Mouse (Mus musculus): Measurements from ENCODE around the gene Lhx9. TPM values are rescaled to one million over a fixed set of nuclear protein-coding genes. Genes with fewer than 3 reads are reported as not detected.
A peak's percentile ranks its signal among the peaks of the same experiment; 100 is the strongest.

The Lhx9 gene
- polyA plus RNA-seq, 1 experiment from 2014 or later: 17.0 TPM

- H3K4me2 ChIP-seq (ENCODE audit: low read length): peak overlapping the region; percentile 52
- peak overlapping the region; percentile 36 for H3K9ac ChIP-seq (replicated peaks; ENCODE audit: low read depth, low read length)
- peak; percentile 32 for ATAC-seq
- H3K27ac ChIP-seq (ENCODE audit: low read length): no peak overlapping the region; the same call in 1 of the 2 replicates
- H3K9me3 ChIP-seq (ENCODE audit: control insufficient read depth, low read length): no peaks in the 10 kb centered on the region
- peak overlapping the region; percentile 43 for H3K4me3 ChIP-seq (replicated peaks; ENCODE audit: low read length)
- under 1% methylated on average over 16 of the region's 16 CpGs for WGBS
- H3K36me3 ChIP-seq (ENCODE audit: control insufficient read depth, insufficient read depth): no peaks in the 10 kb centered on the region
- peaks cover 31% of the 10 kb centered on the region for H3K4me1 ChIP-seq (replicated peaks; ENCODE audit: control insufficient read depth, insufficient read depth, low read length)
- H3K27me3 ChIP-seq (replicated peaks; ENCODE audit: control insufficient read depth, insufficient read depth, low read length): peaks cover 27% of the 10 kb centered on the region
Observed at GRCm38 (mm10) chr1:138848026-138848425, 351 bp downstream of the Lhx9 start.

GRCm38 (mm10) chr1:138847146-138847545, 1.2 kb downstream of the Lhx9 start:
- peaks cover 35% of the 10 kb centered on the region for H3K4me1 ChIP-seq (replicated peaks; ENCODE audit: control insufficient read depth, insufficient read depth, low read length)
- H3K9me3 ChIP-seq (ENCODE audit: control insufficient read depth, low read length): no peaks in the 10 kb centered on the region
- H3K9ac ChIP-seq (replicated peaks; ENCODE audit: low read depth, low read length): peak overlapping the region; percentile 12
- no peak overlapping the region for H3K27ac ChIP-seq (ENCODE audit: low read length)
- H3K4me3 ChIP-seq (replicated peaks; ENCODE audit: low read length): peak overlapping the region; percentile 37
- WGBS: 0% methylated on average over 21 of the region's 21 CpGs
- no peak for ATAC-seq
- H3K36me3 ChIP-seq (ENCODE audit: control insufficient read depth, insufficient read depth): no peaks in the 10 kb centered on the region
- peak overlapping the region; percentile 49 for H3K4me2 ChIP-seq (ENCODE audit: low read length)
- peaks cover 27% of the 10 kb centered on the region for H3K27me3 ChIP-seq (replicated peaks; ENCODE audit: control insufficient read depth, insufficient read depth, low read length)

DNA sequence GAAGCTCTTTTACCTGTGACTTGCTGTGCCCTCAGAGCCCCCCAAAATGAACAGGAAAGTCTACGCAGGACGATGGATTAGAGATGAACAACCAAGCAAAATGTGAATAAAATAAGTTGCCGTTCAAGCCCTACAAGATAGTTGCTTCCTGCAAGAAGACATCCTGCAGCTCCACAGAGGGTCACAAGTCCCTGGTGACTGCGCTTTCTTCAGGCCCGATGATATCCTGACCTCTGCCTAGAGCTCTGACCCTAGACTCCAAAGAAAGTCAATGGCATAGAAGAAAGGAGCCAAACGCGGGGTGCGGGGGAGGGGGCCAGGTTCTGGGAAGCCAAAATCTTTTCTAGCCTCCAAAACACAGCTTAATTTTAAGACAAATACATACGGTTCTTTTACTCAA, 1.8 kb downstream of the Lhx9 start:
- no peak overlapping the region for H3K27ac ChIP-seq (ENCODE audit: low read length)
- peaks cover 27% of the 10 kb centered on the region for H3K27me3 ChIP-seq (replicated peaks; ENCODE audit: control insufficient read depth, insufficient read depth, low read length)
- peaks cover 40% of the 10 kb centered on the region for H3K4me1 ChIP-seq (replicated peaks; ENCODE audit: control insufficient read depth, insufficient read depth, low read length)
- no peak overlapping the region; the same call in 1 of the 2 replicates for H3K9ac ChIP-seq (replicated peaks; ENCODE audit: low read depth, low read length)
- WGBS: 11% methylated on average over 9 of the region's 9 CpGs
- H3K36me3 ChIP-seq (ENCODE audit: control insufficient read depth, insufficient read depth): no peaks in the 10 kb centered on the region
- H3K4me2 ChIP-seq (ENCODE audit: low read length): peak overlapping the region; percentile 7; the same call in 1 of the 2 replicates
- ATAC-seq: no peak
- H3K9me3 ChIP-seq (ENCODE audit: control insufficient read depth, low read length): no peaks in the 10 kb centered on the region
- H3K4me3 ChIP-seq (replicated peaks; ENCODE audit: low read length): peak overlapping the region; percentile 0; the same call in 1 of the 2 replicates

- peaks cover 45% of the 10 kb centered on the region for H3K4me1 ChIP-seq (replicated peaks; ENCODE audit: control insufficient read depth, insufficient read depth, low read length)
- WGBS: 14% methylated on average over 12 of the region's 12 CpGs
- H3K27me3 ChIP-seq (replicated peaks; ENCODE audit: control insufficient read depth, insufficient read depth, low read length): peaks cover 27% of the 10 kb centered on the region
- no peak for ATAC-seq
- H3K4me2 ChIP-seq (ENCODE audit: low read length): peak overlapping the region; percentile 12; the same call in 1 of the 2 replicates
- H3K4me3 ChIP-seq (replicated peaks; ENCODE audit: low read length): peak overlapping the region; percentile 5; the same call in 1 of the 2 replicates
- H3K36me3 ChIP-seq (ENCODE audit: control insufficient read depth, insufficient read depth): no peaks in the 10 kb centered on the region
- no peaks in the 10 kb centered on the region for H3K9me3 ChIP-seq (ENCODE audit: control insufficient read depth, low read length)
- no peak overlapping the region; the same call in 1 of the 2 replicates for H3K9ac ChIP-seq (replicated peaks; ENCODE audit: low read depth, low read length)
- no peak overlapping the region for H3K27ac ChIP-seq (ENCODE audit: low read length)
Observed at GRCm38 (mm10) chr1:138846131-138846530, 2.2 kb downstream of the Lhx9 start.

DNA sequence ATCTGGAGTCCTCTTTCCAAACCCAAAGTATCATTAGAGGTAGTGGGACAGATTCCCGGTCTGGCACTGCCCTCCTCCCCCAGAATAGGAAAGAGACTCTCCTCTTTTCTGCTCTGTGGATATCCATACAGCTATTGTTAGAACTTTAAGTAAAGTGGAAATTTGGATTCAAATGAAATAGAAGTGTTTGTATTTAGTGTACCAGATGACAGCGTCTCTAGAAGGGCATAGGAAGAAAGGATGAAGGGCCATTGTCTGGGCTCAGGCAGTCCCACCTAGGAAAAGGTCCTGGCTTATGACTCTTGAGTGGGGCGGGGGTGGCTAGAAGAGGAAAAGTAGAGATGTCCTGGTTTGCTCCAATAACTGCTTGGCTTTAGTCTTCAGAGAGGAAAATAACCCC, 2.9 kb downstream of the Lhx9 start:
- Histone ChIP-seq H3K9ac (replicated peaks; ENCODE audit: low read depth, low read length) (no peak overlapping the region), H3K27me3 (replicated peaks; ENCODE audit: control insufficient read depth, insufficient read depth, low read length) (peaks cover 27% of the 10 kb centered on the region), H3K4me2 (ENCODE audit: low read length) (no peak overlapping the region; the same call in 1 of the 2 replicates), H3K36me3 (ENCODE audit: control insufficient read depth, insufficient read depth) (no peaks in the 10 kb centered on the region), H3K4me1 (replicated peaks; ENCODE audit: control insufficient read depth, insufficient read depth, low read length) (peaks cover 48% of the 10 kb centered on the region), H3K9me3 (ENCODE audit: control insufficient read depth, low read length) (no peaks in the 10 kb centered on the region), H3K27ac (ENCODE audit: low read length) (no peak overlapping the region), H3K4me3 (replicated peaks; ENCODE audit: low read length) (no peak overlapping the region)
- no peak for ATAC-seq
- WGBS: 19% methylated on average over 3 of the region's 3 CpGs

DNA sequence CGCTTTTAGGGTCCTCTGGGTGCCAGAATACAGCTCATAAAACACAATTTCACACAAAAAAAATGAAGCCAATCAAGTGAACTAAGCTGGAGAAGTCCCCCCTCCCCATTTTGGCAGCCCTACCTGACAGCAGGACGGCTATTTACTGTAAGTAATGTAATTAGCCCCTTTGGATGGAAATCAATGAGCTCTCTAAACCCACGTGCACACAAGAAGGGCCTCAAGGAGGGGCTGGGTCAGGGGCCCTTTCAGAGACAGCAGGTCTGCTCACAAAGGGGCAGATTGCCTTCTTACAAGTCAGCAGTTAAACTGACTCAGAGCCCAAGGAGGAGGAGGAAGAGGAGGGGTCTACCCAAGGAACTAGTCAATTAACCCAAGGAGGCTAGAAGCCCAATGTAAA, 4.2 kb downstream of the Lhx9 start:
- H3K27ac ChIP-seq (ENCODE audit: low read length): no peak overlapping the region

GRCm38 (mm10) chr1:138843361-138844091, 4.9 kb downstream of the Lhx9 start:
- no peaks in the 10 kb centered on the region for H3K36me3 ChIP-seq (ENCODE audit: control insufficient read depth, insufficient read depth)
- H3K4me3 ChIP-seq (replicated peaks; ENCODE audit: low read length): peak overlapping the region; percentile 38
- ATAC-seq: peak; percentile 34
- under 1% methylated on average over 35 of the region's 35 CpGs for WGBS
- peaks cover 31% of the 10 kb centered on the region for H3K27me3 ChIP-seq (replicated peaks; ENCODE audit: control insufficient read depth, insufficient read depth, low read length)
- H3K9ac ChIP-seq (replicated peaks; ENCODE audit: low read depth, low read length): peak overlapping the region; percentile 42
- peaks cover 43% of the 10 kb centered on the region for H3K4me1 ChIP-seq (replicated peaks; ENCODE audit: control insufficient read depth, insufficient read depth, low read length)
- peak overlapping the region; percentile 61 for H3K4me2 ChIP-seq (ENCODE audit: low read length)
- H3K27ac ChIP-seq (ENCODE audit: low read length): peak overlapping the region; percentile 47
- H3K9me3 ChIP-seq (ENCODE audit: control insufficient read depth, low read length): no peaks in the 10 kb centered on the region

More for the DNA sequence above, 4.2 kb downstream of the Lhx9 start:
- ATAC-seq: no peak
- Histone ChIP-seq H3K36me3 (ENCODE audit: control insufficient read depth, insufficient read depth) (no peaks in the 10 kb centered on the region), H3K27me3 (replicated peaks; ENCODE audit: control insufficient read depth, insufficient read depth, low read length) (peaks cover 28% of the 10 kb centered on the region), H3K4me3 (replicated peaks; ENCODE audit: low read length) (peak overlapping the region; percentile 38; the same call in 1 of the 2 replicates), H3K9ac (replicated peaks; ENCODE audit: low read depth, low read length) (no peak overlapping the region), H3K4me2 (ENCODE audit: low read length) (peak overlapping the region; percentile 61), H3K9me3 (ENCODE audit: control insufficient read depth, low read length) (no peaks in the 10 kb centered on the region), H3K4me1 (replicated peaks; ENCODE audit: control insufficient read depth, insufficient read depth, low read length) (peaks cover 48% of the 10 kb centered on the region)
- WGBS: 0% methylated on average over 3 of the region's 3 CpGs

DNA sequence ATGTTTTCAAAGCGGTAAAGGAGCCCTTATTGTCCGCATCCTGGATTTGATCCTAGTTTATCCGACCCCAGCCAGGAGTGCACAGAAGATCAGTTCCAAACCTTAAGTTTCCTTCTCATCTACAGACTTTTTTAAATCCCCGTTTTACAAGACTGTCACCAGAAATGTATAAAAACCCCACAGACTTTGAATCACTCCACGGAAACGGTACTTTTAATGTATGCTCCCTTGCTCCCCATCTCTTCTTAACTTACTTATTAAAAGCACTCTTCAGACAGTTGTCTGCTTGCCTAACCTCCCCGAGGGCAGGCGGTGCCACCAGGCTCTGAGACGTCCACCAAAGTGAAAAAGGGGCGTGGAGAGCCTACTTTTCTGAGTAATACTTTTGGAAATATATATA, 5.6 kb downstream of the Lhx9 start:
- H3K4me1 ChIP-seq (replicated peaks; ENCODE audit: control insufficient read depth, insufficient read depth, low read length): peaks cover 43% of the 10 kb centered on the region
- peaks cover 39% of the 10 kb centered on the region for H3K27me3 ChIP-seq (replicated peaks; ENCODE audit: control insufficient read depth, insufficient read depth, low read length)
- 2% methylated on average over 10 of the region's 10 CpGs for WGBS
- ATAC-seq: no peak
- H3K36me3 ChIP-seq (ENCODE audit: control insufficient read depth, insufficient read depth): no peaks in the 10 kb centered on the region
- peak overlapping the region; percentile 54 for H3K27ac ChIP-seq (ENCODE audit: low read length)
- no peak overlapping the region for H3K9ac ChIP-seq (replicated peaks; ENCODE audit: low read depth, low read length)
- H3K4me2 ChIP-seq (ENCODE audit: low read length): peak overlapping the region; percentile 61
- peak overlapping the region; percentile 40 for H3K4me3 ChIP-seq (replicated peaks; ENCODE audit: low read length)
- no peaks in the 10 kb centered on the region for H3K9me3 ChIP-seq (ENCODE audit: control insufficient read depth, low read length)

- peak overlapping the region; percentile 54 for H3K27ac ChIP-seq (ENCODE audit: low read length)
- peaks cover 40% of the 10 kb centered on the region for H3K4me1 ChIP-seq (replicated peaks; ENCODE audit: control insufficient read depth, insufficient read depth, low read length)
- peak; percentile 60 for ATAC-seq
- H3K4me2 ChIP-seq (ENCODE audit: low read length): peak overlapping the region; percentile 61
- no peaks in the 10 kb centered on the region for H3K36me3 ChIP-seq (ENCODE audit: control insufficient read depth, insufficient read depth)
- WGBS: 0% methylated on average over 8 of the region's 8 CpGs
- peak overlapping the region; percentile 60; the same call in 1 of the 2 replicates for H3K9ac ChIP-seq (replicated peaks; ENCODE audit: low read depth, low read length)
- peak overlapping the region; percentile 40 for H3K4me3 ChIP-seq (replicated peaks; ENCODE audit: low read length)
- no peaks in the 10 kb centered on the region for H3K9me3 ChIP-seq (ENCODE audit: control insufficient read depth, low read length)
- H3K27me3 ChIP-seq (replicated peaks; ENCODE audit: control insufficient read depth, insufficient read depth, low read length): peaks cover 43% of the 10 kb centered on the region
Observed at GRCm38 (mm10) chr1:138842315-138842714, 6.1 kb downstream of the Lhx9 start.
